In genomic region chr1:20450074-20450473, GRCm38 (mm10) we compare ENCODE assay signal across 8 mouse cellular contexts.
DNase-seq lines count a peak whose midpoint lies in the region; ATAC-seq and TF ChIP-seq lines count a peak whose summit lies in the region.

No protein-coding gene starts in this region.

- H3K27ac ChIP-seq in kidney, embryonic 16.5 days (ENCODE audit: low read length), result no peak overlapping the region
- no peak overlapping the region for H3K27ac ChIP-seq in midbrain, postnatal 0 days (ENCODE audit: low read depth, low read length)

- no peaks in the 10 kb centered on the region for H3K27me3 ChIP-seq in kidney, embryonic 16.5 days (ENCODE audit: insufficient read depth, low read length)
- H3K27me3 ChIP-seq in midbrain, postnatal 0 days (ENCODE audit: insufficient read depth, low read length), result no peaks in the 10 kb centered on the region

- H3K4me3 ChIP-seq in kidney, embryonic 16.5 days (ENCODE audit: low read length), result no peak overlapping the region
- H3K4me3 ChIP-seq in midbrain, postnatal 0 days (ENCODE audit: low read depth, low read length), result no peak overlapping the region

- no peak overlapping the region for H3K4me2 ChIP-seq in kidney, embryonic 16.5 days (replicated peaks; ENCODE audit: low read depth, low read length)
- H3K4me2 ChIP-seq in midbrain, postnatal 0 days (ENCODE audit: low read depth, low read length, poor library complexity, severe bottlenecking), result no peak overlapping the region

- peak; percentile 71; the same call in 1 of the 2 replicates for ATAC-seq in kidney, embryonic 16.5 days (ENCODE audit: low FRiP score, low TSS enrichment)
- ATAC-seq in midbrain, postnatal 0 days (ENCODE audit: low FRiP score), result peak; percentile 87

- no peaks in the 10 kb centered on the region for H3K9me3 ChIP-seq in kidney, embryonic 16.5 days (ENCODE audit: low read length)
- H3K9me3 ChIP-seq in midbrain, postnatal 0 days (ENCODE audit: low read length), result no peaks in the 10 kb centered on the region

- no peak overlapping the region for H3K9ac ChIP-seq in kidney, embryonic 16.5 days (replicated peaks; ENCODE audit: low read length)
- H3K9ac ChIP-seq in midbrain, postnatal 0 days (replicated peaks; ENCODE audit: low read length, poor library complexity, severe bottlenecking), result no peak overlapping the region

- no peaks in the 10 kb centered on the region for H3K36me3 ChIP-seq in kidney, embryonic 16.5 days (ENCODE audit: insufficient read depth, low read length)
- H3K36me3 ChIP-seq in midbrain, postnatal 0 days (ENCODE audit: insufficient read depth, low read length), result no peaks in the 10 kb centered on the region

- H3K4me1 ChIP-seq in kidney, embryonic 16.5 days (ENCODE audit: insufficient read depth, low read length), result no peaks in the 10 kb centered on the region
- H3K4me1 ChIP-seq in midbrain, postnatal 0 days (ENCODE audit: insufficient read depth, low read length), result no peaks in the 10 kb centered on the region

- 25% methylated on average over 10 of the region's 10 CpGs for WGBS in kidney, embryonic 16.5 days
- WGBS in midbrain, postnatal 0 days, result 20% methylated on average over 10 of the region's 10 CpGs

- TF ChIP-seq CTCF in midbrain, postnatal 0 days (IDR thresholded peaks at IDR 0.05), result peak; percentile 91

- DNase-seq in kidney, adult 8-10 months, result no peak
- DNase-seq in cerebellum, postnatal 14 days, result peak; percentile 71 to 72
- DNase-seq in forelimb bud, embryonic 11.5 days (ENCODE audit: low read depth, low spot score), result peak; percentile 44
- peak; percentile 20 to 64 for DNase-seq in layer of hippocampus, postnatal 25 days (ENCODE audit: extremely low spot score in 1 of 2, low spot score in 1 of 2)
- DNase-seq in midbrain, postnatal 0 days (ENCODE audit: low spot score), result peak; percentile 85
- no peak for DNase-seq in spleen, adult 12 weeks (ENCODE audit: low spot score)
- DNase-seq in thymus, adult 18-20 months, result no peak

Comparison
In these comparisons a context has a peak if more than half of its experiments do, and no peak if none do; other contexts are left out.
1. DNase-seq: peak in cerebellum, postnatal 14 days (2 of 2), forelimb bud, embryonic 11.5 days (single experiment), layer of hippocampus, postnatal 25 days (2 of 2) and midbrain, postnatal 0 days (single experiment); none in kidney, adult 8-10 months (0 of 2), spleen, adult 12 weeks (single experiment) and thymus, adult 18-20 months (0 of 2).